Mouse (Mus musculus) gastrocnemius, postnatal 10 days (tissue): Measurements from ENCODE around the gene Nubp1. TPM values are rescaled to one million over a fixed set of nuclear protein-coding genes. Genes with fewer than 3 reads are reported as not detected.

Experiments
- DNase-seq: peaks from one replicate; pipeline ENCODE4 v3.0.0; 2021; ENCODE audit warnings: mixed read lengths
- total RNA-seq, 2 experiments: library from RNA; stranded (reverse); gene quantifications; 2 replicates each; pipeline ENCODE4 v1.2.3; 2021

Nubp1 gene
- total RNA-seq, 2 experiments from 2014 or later, result 7.8 to 8.5 TPM

- DNase-seq, result no peak
Observed at GRCm38 (mm10) chr16:10416866-10417265, 5.1 kb downstream of the Nubp1 start.

DNA sequence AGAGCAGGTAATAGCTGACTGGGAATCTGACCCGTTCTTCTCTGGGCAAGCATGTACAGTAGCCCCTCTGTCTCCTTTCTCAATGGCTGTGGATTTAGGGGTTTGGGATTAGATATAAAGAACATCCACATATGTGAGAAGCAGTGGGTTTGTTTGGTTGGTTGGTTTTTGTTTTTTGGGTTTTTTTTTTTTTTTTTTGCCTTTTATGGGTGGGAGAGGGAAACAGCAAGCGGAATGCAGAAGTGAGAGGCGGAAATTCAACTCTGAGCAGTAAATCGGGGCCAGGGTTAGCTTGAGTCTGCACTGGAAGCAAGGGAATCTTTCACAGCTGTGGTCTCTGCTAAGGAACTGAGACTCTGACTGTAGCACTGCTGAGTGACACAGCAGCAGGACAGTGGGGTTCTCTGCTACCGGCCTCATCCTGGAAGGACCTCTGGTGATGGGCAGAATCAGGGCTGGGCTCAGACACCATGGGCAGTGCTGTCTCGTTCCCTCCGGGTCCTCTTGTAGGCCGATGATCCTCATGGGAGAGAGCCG lies 6.0 kb downstream of the Nubp1 start:
- DNase-seq, result no peak

- no peak for DNase-seq
Observed at GRCm38 (mm10) chr16:10420447-10421054, 8.8 kb downstream of the Nubp1 start.

GRCm38 (mm10) chr16:10431911-10432310 lies 20.2 kb downstream of the Nubp1 start:
- no peak for DNase-seq

- no peak for DNase-seq
Observed at GRCm38 (mm10) chr16:10432387-10432786, 20.6 kb downstream of the Nubp1 start.

GRCm38 (mm10) chr16:10433344-10433743 lies 21.6 kb downstream of the Nubp1 start:
- no peak for DNase-seq

GRCm38 (mm10) chr16:10436166-10436565 lies 24.4 kb downstream of the Nubp1 start:
- no peak for DNase-seq

DNA sequence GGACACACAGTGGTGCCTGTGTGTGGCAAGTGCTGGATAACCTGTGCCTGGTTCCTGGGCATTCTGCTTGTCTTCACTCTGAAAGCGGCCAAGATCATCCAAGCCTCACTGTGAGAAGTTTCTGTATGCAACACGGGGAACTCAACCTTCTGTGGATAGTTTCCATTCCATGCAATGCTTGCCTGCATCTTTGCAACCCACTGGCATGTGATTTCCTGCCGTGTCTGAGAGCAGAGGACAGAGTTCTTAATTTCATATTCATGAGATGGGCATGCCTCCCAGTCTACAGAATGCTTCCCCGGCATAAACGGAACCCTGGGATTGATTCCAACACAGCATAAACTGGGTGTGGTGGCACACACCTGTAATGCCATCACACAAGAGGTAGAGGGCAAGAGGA lies 26.3 kb downstream of the Nubp1 start:
- no peak for DNase-seq

- DNase-seq, result no peak
Observed at GRCm38 (mm10) chr16:10441328-10441727, 29.6 kb downstream of the Nubp1 start.

- no peak for DNase-seq
Observed at GRCm38 (mm10) chr16:10441761-10442160, 30.0 kb downstream of the Nubp1 start.

- DNase-seq, result no peak
Observed at GRCm38 (mm10) chr16:10443723-10444122, 32.0 kb downstream of the Nubp1 start.

- no peak for DNase-seq
Observed at GRCm38 (mm10) chr16:10446573-10447263, 35.0 kb downstream of the Nubp1 start.

GRCm38 (mm10) chr16:10447264-10447594 lies 35.5 kb downstream of the Nubp1 start, which contains the start of gene Tvp23a:
Gene Tvp23a, minus strand, starts transcription at chr16:10447362.
- peak; percentile 58 for DNase-seq

DNA sequence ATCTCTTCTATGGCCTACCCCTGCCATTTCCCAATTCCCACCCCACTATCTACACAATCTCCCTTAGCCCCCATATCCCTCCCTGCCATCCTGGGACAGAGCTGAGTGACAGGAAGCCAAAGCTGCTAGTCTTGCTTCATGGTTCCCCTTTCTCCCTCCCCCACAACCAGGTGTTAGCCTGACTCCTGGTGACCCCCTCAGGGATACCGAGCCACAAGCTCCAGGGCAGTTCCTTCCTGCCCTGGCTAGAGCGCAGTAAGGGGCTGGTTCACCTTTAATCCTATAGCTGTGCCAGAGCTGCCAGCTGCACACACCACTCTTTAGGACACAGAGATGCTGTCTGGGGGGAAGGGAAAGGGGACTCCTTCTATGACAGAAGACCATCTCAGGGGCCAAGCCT lies 36.0 kb downstream of the Nubp1 start:
- no peak for DNase-seq

- no peak for DNase-seq
Observed at GRCm38 (mm10) chr16:10448931-10449330, 37.2 kb downstream of the Nubp1 start.

DNA sequence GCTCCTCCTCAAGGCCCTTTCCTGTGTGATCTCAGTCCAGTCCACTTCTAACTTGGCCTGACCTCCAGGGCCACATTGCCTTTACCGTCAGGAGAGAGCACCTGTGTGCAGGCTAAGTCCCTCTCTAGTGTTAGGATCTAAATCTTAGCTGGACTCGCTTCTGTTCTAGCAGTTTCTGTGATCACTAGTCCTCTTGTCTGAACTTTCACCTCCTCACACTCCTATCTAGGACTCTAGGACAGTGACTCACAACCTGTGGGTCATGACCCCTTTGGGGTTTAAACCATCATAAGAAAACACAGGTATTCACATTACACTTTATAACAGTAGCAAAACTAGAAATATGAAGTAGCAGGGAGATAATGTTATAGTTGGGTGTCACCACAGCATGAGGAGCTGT lies 40.2 kb downstream of the Nubp1 start:
- DNase-seq, result no peak

GRCm38 (mm10) chr16:10452445-10452896 lies 40.7 kb downstream of the Nubp1 start:
- DNase-seq, result peak; percentile 72

DNA sequence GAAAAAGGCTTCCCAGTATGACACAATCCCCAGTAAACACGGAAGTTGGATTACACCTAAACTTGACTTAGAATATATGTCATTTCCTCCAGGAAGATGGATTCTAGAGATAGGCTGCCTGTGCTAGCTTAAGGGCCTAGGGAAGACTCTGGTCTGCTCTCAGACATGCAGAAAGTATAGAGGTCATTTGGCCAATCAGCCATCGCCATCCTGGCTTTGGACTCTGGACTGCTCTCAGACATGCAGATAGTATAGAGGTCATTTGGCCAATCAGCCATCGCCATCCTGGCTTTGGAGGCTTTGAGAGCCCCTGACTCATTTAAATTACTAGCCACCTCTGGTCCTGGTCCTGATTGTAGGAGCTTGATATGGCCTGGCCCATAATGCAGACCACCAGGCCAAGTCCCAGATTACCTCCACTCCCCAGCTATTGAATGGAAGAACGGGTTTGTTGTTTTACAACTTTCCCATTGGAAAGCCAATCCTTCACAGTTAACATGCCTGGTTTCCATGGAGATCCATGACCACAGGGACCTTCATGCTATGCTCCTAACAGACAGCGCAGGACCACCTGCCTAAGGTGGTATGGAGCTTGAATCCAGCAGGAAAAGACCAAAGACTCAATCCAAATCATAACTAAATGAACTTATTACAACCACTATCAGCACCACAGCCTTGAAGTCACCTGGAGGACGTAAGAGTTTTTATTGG lies 42.3 kb downstream of the Nubp1 start:
- no peak for DNase-seq

DNA sequence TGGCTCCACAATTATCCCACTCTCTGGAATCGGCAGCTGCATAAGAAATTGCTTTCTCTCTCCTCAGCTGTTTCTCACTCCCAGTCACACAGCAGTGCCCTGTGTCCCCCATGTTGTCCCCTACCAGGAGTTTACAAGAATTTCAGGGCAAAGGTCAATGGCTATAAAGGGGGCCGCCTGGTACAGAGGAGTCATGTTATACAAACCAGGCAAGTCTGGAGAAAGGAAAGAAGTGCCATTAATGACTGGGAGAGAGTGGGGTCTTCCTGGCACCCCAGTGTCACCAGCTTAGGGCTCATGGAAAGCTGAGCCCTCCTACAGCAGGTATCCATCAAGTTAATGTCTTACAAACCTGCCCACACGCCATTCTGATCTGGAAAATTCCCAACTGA lies 42.8 kb downstream of the Nubp1 start:
- DNase-seq, result no peak

DNA sequence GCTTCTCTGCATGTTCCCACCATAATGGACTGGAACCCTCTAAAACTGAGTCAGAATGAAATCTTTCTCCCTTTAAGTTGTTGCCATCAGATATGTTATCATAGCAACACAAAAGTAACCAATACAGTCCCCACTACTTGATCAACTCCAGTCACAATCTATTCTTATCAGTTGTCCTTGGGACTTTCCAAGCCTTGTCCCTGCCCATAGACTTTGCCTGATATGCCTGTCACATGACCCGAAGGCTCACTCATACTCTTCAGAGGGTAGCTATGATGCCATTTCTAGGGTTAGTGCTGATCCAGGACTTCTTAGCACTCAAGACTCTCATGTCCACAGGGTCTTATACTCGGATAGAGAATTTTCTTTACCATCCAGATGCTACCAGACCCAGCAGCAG lies 48.4 kb downstream of the Nubp1 start:
- no peak for DNase-seq

DNA sequence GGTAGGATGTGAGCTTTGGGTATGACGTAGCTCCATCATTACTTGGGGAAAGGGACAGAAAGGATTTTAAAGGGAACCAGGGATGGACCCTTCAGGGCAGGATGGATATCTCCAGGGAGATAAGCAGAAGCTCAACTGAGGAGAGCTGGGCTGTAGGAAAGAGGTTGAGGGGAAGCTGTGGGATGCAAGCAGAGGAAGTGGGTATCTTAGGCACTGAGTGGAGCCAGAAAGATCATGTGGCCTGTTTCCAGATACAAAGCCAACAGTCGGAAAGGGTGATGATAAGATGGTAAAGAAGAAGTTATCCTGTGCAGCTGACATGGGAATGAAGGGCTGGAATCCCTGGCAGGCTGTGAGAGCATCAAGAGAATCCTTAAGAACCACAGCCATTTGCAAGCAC lies 49.4 kb downstream of the Nubp1 start:
- no peak for DNase-seq

GRCm38 (mm10) chr16:10465011-10465681 lies 53.4 kb downstream of the Nubp1 start:
- DNase-seq, result no peak
